Mouse (Mus musculus) MEL (cell line): ENCODE data around the gene Vwc2l. TPM values are rescaled to one million over a fixed set of nuclear protein-coding genes. Genes with fewer than 3 reads are reported as not detected.

Experiments
- DNase-seq: peaks from one replicate; pipeline ENCODE4 v3.0.0; 2011; ENCODE audit warnings: low read depth, low spot score
- H3K27ac ChIP-seq: 2 replicates; pipeline ENCODE4 v1.5.1; 2012; ENCODE audit warnings: low read depth, mild to moderate bottlenecking, control low read depth, low read length, moderate library complexity; ENCODE audit not compliant: control insufficient read depth
- H3K27me3 ChIP-seq, 2 experiments: fragments of 150-350 bp in 1 of 2; sonication (generic) in 1 of 2; 2 replicates each; pipeline ENCODE4 v1.6.1; 2012; ENCODE audit warnings: low read length in 2 of 2, mild to moderate bottlenecking in 2 of 2, improper control_type of control experiment in 1 of 2, moderate library complexity in 1 of 2; ENCODE audit not compliant: insufficient read depth in 2 of 2, control insufficient read depth in 1 of 2
- H3K36me3 ChIP-seq, 2 experiments: 2 replicates each; pipeline ENCODE4 v1.6.1; 2012 to 2014; ENCODE audit warnings: low read length in 2 of 2, improper control_type of control experiment in 1 of 2, inconsistent platforms in 1 of 2, mild to moderate bottlenecking in 1 of 2; ENCODE audit not compliant: insufficient read depth in 2 of 2, control insufficient read depth in 1 of 2
- H3K4me1 ChIP-seq, 2 experiments: fragments of 150-350 bp in 1 of 2; sonication (generic) in 1 of 2; 2 replicates each; pipeline ENCODE4 v1.6.1; 2012; ENCODE audit warnings: low read length in 2 of 2, improper control_type of control experiment in 1 of 2, mild to moderate bottlenecking in 1 of 2; ENCODE audit not compliant: insufficient read depth in 2 of 2, control insufficient read depth in 1 of 2
- H3K4me3 ChIP-seq, 2 experiments: fragments of 150-350 bp in 1 of 2; sonication (generic) in 1 of 2; 2 replicates each; pipeline ENCODE4 v1.5.1; 2012; ENCODE audit warnings: low read depth in 2 of 2, low read length in 2 of 2, mild to moderate bottlenecking in 2 of 2, moderate library complexity in 2 of 2, control low read depth in 1 of 2, improper control_type of control experiment in 1 of 2; ENCODE audit not compliant: control insufficient read depth in 1 of 2, insufficient read depth in 1 of 2
- H3K79me2 ChIP-seq: 2 replicates; pipeline ENCODE4 v1.6.1; 2012; ENCODE audit warnings: mild to moderate bottlenecking, low read length, moderate library complexity; ENCODE audit not compliant: control insufficient read depth, poor library complexity, insufficient read depth
- H3K9ac ChIP-seq: 2 replicates; pipeline ENCODE4 v1.6.1; 2012; ENCODE audit warnings: low read depth, mild to moderate bottlenecking, control low read depth, low read length, moderate library complexity; ENCODE audit not compliant: control insufficient read depth, poor library complexity, severe bottlenecking
- H3K9me3 ChIP-seq: fragments of 150-350 bp; sonication (generic); replicated peaks from 2 replicates; pipeline ENCODE4 v1.6.1; 2012; ENCODE audit warnings: mild to moderate bottlenecking, low read length, improper control_type of control experiment, moderate library complexity; ENCODE audit not compliant: insufficient read depth
- CHD1 ChIP-seq: IDR thresholded peaks from 2 replicates; pipeline ENCODE4 v1.6.1; 2012; ENCODE audit warnings: low read depth, mild to moderate bottlenecking, inconsistent platforms, low read length, improper control_type of control experiment
- CHD2 ChIP-seq: IDR thresholded peaks from 2 replicates; pipeline ENCODE4 v1.6.1; 2011; ENCODE audit warnings: low read length, improper control_type of control experiment
- CTCF ChIP-seq, 3 experiments: IDR thresholded peaks in 2 of 3; conservative IDR thresholded peaks in 1 of 3; 2 replicates each; pipeline ENCODE4 v1.5.1; 2011 to 2012; ENCODE audit warnings: low read length in 3 of 3, low read depth in 2 of 3, mild to moderate bottlenecking in 2 of 3, improper control_type of control experiment in 1 of 3, inconsistent platforms in 1 of 3, mixed read lengths in 1 of 3, moderate library complexity in 1 of 3; ENCODE audit not compliant: control insufficient read depth in 1 of 3, insufficient read depth in 1 of 3, poor library complexity in 1 of 3, severe bottlenecking in 1 of 3
- E2F4 ChIP-seq: IDR thresholded peaks from 2 replicates; pipeline ENCODE4 v1.6.1; 2011; ENCODE audit warnings: low read depth, low read length, improper control_type of control experiment, borderline replicate concordance
- ETS1 ChIP-seq: IDR thresholded peaks from 2 replicates; pipeline ENCODE4 v1.6.1; 2012; ENCODE audit warnings: low read depth, mild to moderate bottlenecking, inconsistent platforms, low read length, improper control_type of control experiment, moderate library complexity
- GABPA ChIP-seq: IDR thresholded peaks from 2 replicates; pipeline ENCODE4 v1.6.1; 2012; ENCODE audit warnings: low read depth, mild to moderate bottlenecking, inconsistent platforms, low read length, improper control_type of control experiment, moderate library complexity
- HCFC1 ChIP-seq: IDR thresholded peaks from 2 replicates; pipeline ENCODE4 v1.6.1; 2012; ENCODE audit warnings: low read depth, mild to moderate bottlenecking, inconsistent platforms, low read length, improper control_type of control experiment, moderate library complexity
- JUND ChIP-seq: IDR thresholded peaks from 2 replicates; pipeline ENCODE4 v1.6.1; 2011; ENCODE audit warnings: low read depth, mild to moderate bottlenecking, improper control_type of control experiment, low read length
- MAFK ChIP-seq: IDR thresholded peaks from 2 replicates; pipeline ENCODE4 v1.6.1; 2011; ENCODE audit warnings: low read depth, mild to moderate bottlenecking, low read length, improper control_type of control experiment, borderline replicate concordance
- MEF2A ChIP-seq: IDR thresholded peaks from 2 replicates; pipeline ENCODE4 v1.6.1; 2014; ENCODE audit warnings: low read depth, mild to moderate bottlenecking, inconsistent platforms, low read length, improper control_type of control experiment; ENCODE audit not compliant: poor library complexity, insufficient replicate concordance, severe bottlenecking; ENCODE audit errors: extremely low read depth
- MXI1 ChIP-seq: IDR thresholded peaks from 2 replicates; pipeline ENCODE4 v1.6.1; 2011; ENCODE audit warnings: mild to moderate bottlenecking, low read depth, low read length, improper control_type of control experiment
- MYC ChIP-seq: IDR thresholded peaks from 2 replicates; pipeline ENCODE4 v1.6.1; 2011; ENCODE audit warnings: low read depth, mild to moderate bottlenecking, low read length, improper control_type of control experiment, moderate library complexity
- NELFE ChIP-seq: IDR thresholded peaks from 2 replicates; pipeline ENCODE4 v1.6.1; 2011; ENCODE audit warnings: low read depth, low read length, improper control_type of control experiment
- POLR2A ChIP-seq, 2 experiments: IDR thresholded peaks; 2 replicates each; pipeline ENCODE4 v1.6.1; 2011 to 2012; ENCODE audit warnings: low read length in 2 of 2, mild to moderate bottlenecking in 2 of 2, control low read depth in 1 of 2, improper control_type of control experiment in 1 of 2, low read depth in 1 of 2, moderate library complexity in 1 of 2; ENCODE audit not compliant: control insufficient read depth in 1 of 2, insufficient read depth in 1 of 2, poor library complexity in 1 of 2
- POLR2AphosphoS2 ChIP-seq: IDR thresholded peaks from 2 replicates; pipeline ENCODE4 v1.6.1; 2011; ENCODE audit warnings: low read length, improper control_type of control experiment
- POLR2AphosphoS5 ChIP-seq: IDR thresholded peaks from 2 replicates; pipeline ENCODE4 v1.6.1; 2012; ENCODE audit warnings: low read depth, borderline replicate concordance, mild to moderate bottlenecking, inconsistent platforms, low read length, moderate library complexity, mixed read lengths
- RAD21 ChIP-seq: IDR thresholded peaks from 2 replicates; pipeline ENCODE4 v1.6.1; 2011; ENCODE audit warnings: mild to moderate bottlenecking, low read depth, low read length, improper control_type of control experiment
- RCOR1 ChIP-seq: IDR thresholded peaks from 2 replicates; pipeline ENCODE4 v1.6.1; 2012; ENCODE audit warnings: low read depth, mild to moderate bottlenecking, inconsistent platforms, low read length, improper control_type of control experiment
- SMC3 ChIP-seq: IDR thresholded peaks from 2 replicates; pipeline ENCODE4 v1.6.1; 2011; ENCODE audit warnings: low read depth, low read length, improper control_type of control experiment
- TCF12 ChIP-seq: IDR thresholded peaks from 2 replicates; pipeline ENCODE4 v1.6.1; 2014; ENCODE audit warnings: low read depth, mild to moderate bottlenecking, inconsistent platforms, low read length, improper control_type of control experiment, moderate library complexity
- UBTF ChIP-seq: IDR thresholded peaks from 2 replicates; pipeline ENCODE4 v1.6.1; 2012; ENCODE audit warnings: low read depth, mild to moderate bottlenecking, inconsistent platforms, low read length, improper control_type of control experiment, moderate library complexity, borderline replicate concordance; ENCODE audit not compliant: insufficient read depth
- USF1 ChIP-seq: IDR thresholded peaks from 2 replicates; pipeline ENCODE4 v1.6.1; 2014; ENCODE audit warnings: low read depth, mild to moderate bottlenecking, inconsistent platforms, low read length, improper control_type of control experiment, moderate library complexity
- ZC3H11A ChIP-seq: IDR thresholded peaks from 2 replicates; pipeline ENCODE4 v1.6.1; 2012; ENCODE audit warnings: low read depth, mild to moderate bottlenecking, inconsistent platforms, low read length, improper control_type of control experiment
- ZKSCAN1 ChIP-seq: IDR thresholded peaks from 2 replicates; pipeline ENCODE4 v1.6.1; 2012; ENCODE audit warnings: low read depth, mild to moderate bottlenecking, inconsistent platforms, low read length, improper control_type of control experiment, moderate library complexity
- ZNF384 ChIP-seq: IDR thresholded peaks from 2 replicates; pipeline ENCODE4 v1.6.1; 2012; ENCODE audit warnings: low read depth, mild to moderate bottlenecking, inconsistent platforms, low read length, improper control_type of control experiment
- polyA plus RNA-seq, 2 experiments: library from polyadenylated mRNA; stranded (reverse) in 1 of 2; unstranded in 1 of 2; fragments of >175 nt in 1 of 2; fragments of >200 nt in 1 of 2; gene quantifications; 2 replicates each; pipeline versions ENCODE4 v1.2.1 to v1.2.4; 2012; ENCODE audit warnings: low replicate concordance in 2 of 2, low read depth in 1 of 2; ENCODE audit not compliant: insufficient read length in 2 of 2, insufficient read depth in 1 of 2, missing spikeins in 1 of 2
- total RNA-seq: library from RNA; depleted of rRNA; stranded (reverse); fragments of 300-350 nt; gene quantifications from 2 replicates; pipeline ENCODE4 v1.2.3, GENCODE M21; 2012

Vwc2l gene
- total and polyA plus RNA-seq, 3 experiments: not detected

- no peak for TF ChIP-seq ZNF384
- TF ChIP-seq RCOR1: peak; percentile 89
- peak; percentile 75; the same call in 1 of the 2 replicates for TF ChIP-seq MAFK
- peak; percentile 98 for TF ChIP-seq ETS1
- TF ChIP-seq ZKSCAN1: no peak
Measured at GRCm38 (mm10) chr1:70902311-70902710, 176.8 kb downstream of the Vwc2l start (continued).

GRCm38 (mm10) chr1:70907366-70907765 is 181.9 kb downstream of the Vwc2l start:
- Histone ChIP-seq H3K9me3 (no peaks in the 10 kb centered on the region), H3K36me3 (peaks cover 0 to 6% of the 10 kb centered on the region in 2 experiments; a peak in 2 of 4 replicates), H3K27me3 (no peaks in the 10 kb centered on the region), H3K27ac (no peak overlapping the region), H3K9ac (no peak overlapping the region), H3K4me1 (peaks cover 0 to 4% of the 10 kb centered on the region in 2 experiments; a peak in 1 of 4 replicates), H3K4me3 (no peak overlapping the region), H3K79me2 (no peaks in the 10 kb centered on the region)
- no peak for TF ChIP-seq CHD2
- TF ChIP-seq JUND: no peak
- TF ChIP-seq CTCF (IDR thresholded peaks at IDR 0.05 in 2 of 3, conservative IDR thresholded peaks at IDR 0.05 in 1 of 3; ENCODE audit: control insufficient read depth in 1 of 3, insufficient read depth in 1 of 3, low read depth in 2 of 3, low read length in 3 of 3, poor library complexity in 1 of 3, severe bottlenecking in 1 of 3): no peak
- TF ChIP-seq MEF2A: no peak
- TF ChIP-seq NELFE: no peak
- TF ChIP-seq MYC: no peak
- no peak for TF ChIP-seq MXI1
- TF ChIP-seq RAD21: no peak
- no peak for TF ChIP-seq ETS1
- no peak for TF ChIP-seq USF1
- no peak for TF ChIP-seq E2F4
- no peak for TF ChIP-seq POLR2AphosphoS5
- TF ChIP-seq GABPA: no peak
- TF ChIP-seq HCFC1: no peak
- DNase-seq: no peak

GRCm38 (mm10) chr1:70911235-70911634 is 185.7 kb downstream of the Vwc2l start:
- H3K27ac ChIP-seq: no peak overlapping the region
- no peaks in the 10 kb centered on the region for H3K36me3 ChIP-seq
- H3K4me1 ChIP-seq: no peaks in the 10 kb centered on the region
- no peak overlapping the region for H3K4me3 ChIP-seq
- H3K9ac ChIP-seq: no peak overlapping the region
- TF ChIP-seq GABPA (no peak), MEF2A (no peak), SMC3 (no peak), ZKSCAN1 (no peak), POLR2AphosphoS5 (no peak), NELFE (no peak), TCF12 (no peak), POLR2A (IDR thresholded peaks at IDR 0.05; ENCODE audit: control insufficient read depth in 1 of 2, insufficient read depth in 1 of 2, low read depth in 1 of 2, low read length in 2 of 2, poor library complexity in 1 of 2) (no peak), CHD1 (no peak), ZC3H11A (no peak), CTCF (IDR thresholded peaks at IDR 0.05 in 2 of 3, conservative IDR thresholded peaks at IDR 0.05 in 1 of 3; ENCODE audit: control insufficient read depth in 1 of 3, insufficient read depth in 1 of 3, low read depth in 2 of 3, low read length in 3 of 3, poor library complexity in 1 of 3, severe bottlenecking in 1 of 3) (no peak), POLR2AphosphoS2 (no peak), MXI1 (no peak), UBTF (no peak), HCFC1 (no peak), CHD2 (no peak), RAD21 (no peak)
- no peaks in the 10 kb centered on the region for H3K79me2 ChIP-seq
- no peak for DNase-seq
- no peaks in the 10 kb centered on the region for H3K9me3 ChIP-seq
- no peaks in the 10 kb centered on the region for H3K27me3 ChIP-seq
